Mouse (Mus musculus) heart, adult 2 months (tissue): ENCODE results near the gene Man2b2.

ENCODE experiments used
- CTCF ChIP-seq: fragments of 200-600 bp; IDR thresholded peaks from 2 replicates; pipeline ENCODE4 v1.8.1; 2022; ENCODE audit warnings: antibody characterized with exemption, mild to moderate bottlenecking, moderate library complexity
- EP300 ChIP-seq: fragments of 200-500 bp; IDR thresholded peaks from 2 replicates; pipeline ENCODE4 v1.6.1; 2011; ENCODE audit warnings: low read depth, low read length, control low read depth; ENCODE audit not compliant: insufficient read depth
- POLR2A ChIP-seq: fragments of 200-500 bp; IDR thresholded peaks from 2 replicates; pipeline ENCODE4 v1.6.1; 2011; ENCODE audit warnings: mild to moderate bottlenecking, low read depth, low read length, control low read depth; ENCODE audit not compliant: insufficient read depth

DNA sequence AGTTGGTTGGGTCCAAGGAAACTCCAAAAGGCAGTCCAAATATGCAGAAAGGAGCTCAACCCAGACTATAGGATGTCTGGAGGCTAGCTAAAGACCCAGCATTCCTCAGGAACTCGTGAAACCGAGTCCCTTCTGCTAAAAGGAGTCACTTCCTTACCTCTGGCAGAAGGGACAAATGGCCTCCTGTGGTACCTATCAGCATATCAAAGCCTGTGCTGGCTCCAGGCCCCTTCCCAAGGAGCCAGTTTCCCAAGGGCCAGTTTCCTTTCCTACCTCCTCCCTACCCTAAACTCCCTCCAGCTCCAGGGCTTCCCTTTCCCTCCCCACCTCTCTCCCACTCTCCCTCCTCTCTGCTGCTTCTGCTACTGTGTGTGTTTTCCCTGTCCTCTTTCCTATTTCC is 53.3 kb downstream of the Man2b2 start:
- TF ChIP-seq EP300, result no peak
- no peak for TF ChIP-seq CTCF
- no peak for TF ChIP-seq POLR2A
